Mouse (Mus musculus): ENCODE data around the gene Ly6g5b. TPM values are rescaled to one million over a fixed set of nuclear protein-coding genes. Genes with fewer than 3 reads are reported as not detected.
"Not testable (repeated sequence)": the region's sequence is repeated elsewhere in the genome, so short reads cannot be mapped to it uniquely, and the experiment has no call there.

The Ly6g5b gene
- polyA plus RNA-seq, 1 experiment, result 1.4 TPM

DNA sequence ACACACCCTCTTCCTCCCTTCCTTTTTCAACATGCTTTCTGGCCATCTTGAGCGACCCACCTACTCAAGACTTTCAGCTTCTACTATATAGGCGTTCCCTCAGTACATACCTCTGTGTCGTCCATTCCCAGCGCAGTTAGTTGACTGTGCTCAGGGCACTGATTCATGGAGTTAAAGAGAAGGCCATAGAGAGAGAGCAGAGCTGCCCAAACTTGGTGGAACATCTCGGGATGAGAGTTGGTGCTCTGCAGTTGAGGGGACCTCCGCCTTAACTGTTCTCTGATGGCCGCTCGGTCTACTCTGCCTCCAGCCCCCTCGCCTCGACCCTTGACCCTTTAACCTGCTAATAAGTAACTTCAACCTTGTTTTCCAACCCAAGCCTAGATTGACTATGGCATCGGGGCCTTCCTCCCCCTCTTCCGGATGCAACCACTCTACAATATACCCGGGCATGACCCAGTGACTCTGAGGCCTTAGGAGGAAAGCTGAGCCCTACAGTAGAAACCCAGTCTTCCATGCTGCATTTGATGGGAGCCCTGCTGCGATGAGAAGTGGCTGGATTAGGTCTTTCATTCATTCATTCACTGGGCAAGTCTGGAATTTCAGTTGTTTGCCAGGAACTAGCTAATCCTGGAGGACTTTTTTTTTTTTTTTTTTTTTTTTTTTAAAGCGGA is 16.4 kb upstream of the Ly6g5b start, which contains the start of gene Apom:
TSS of gene Apom (minus strand) at position 551 of the 674 bp plus-strand sequence.
- TF ChIP-seq POLR2A (IDR thresholded peaks at IDR 0.05; ENCODE audit: low read depth, low read length) (no peak), CTCF (IDR thresholded peaks at IDR 0.05; ENCODE audit: extremely low read depth, insufficient read length, insufficient replicate concordance, low read depth, low read length) (no peak)
- WGBS, result 53% methylated on average over 15 of the region's 15 CpGs
- no peak within 1 kb of the TSS for H3K27ac ChIP-seq (ENCODE audit: insufficient read depth, low read depth, low read length)

GRCm38 (mm10) chr17:35131038-35131437 is 15.8 kb upstream of the Ly6g5b start:
- no peak for TF ChIP-seq CTCF (IDR thresholded peaks at IDR 0.05; ENCODE audit: extremely low read depth, insufficient read length, insufficient replicate concordance, low read depth, low read length)
- no peak for TF ChIP-seq POLR2A (IDR thresholded peaks at IDR 0.05; ENCODE audit: low read depth, low read length)
- Histone ChIP-seq H3K4me1 (ENCODE audit: control insufficient read depth, insufficient read depth, insufficient read length, low read length) (peaks cover 9% of the 10 kb centered on the region), H3K27me3 (ENCODE audit: control insufficient read depth, insufficient read depth, low read length) (no peaks in the 10 kb centered on the region), H3K4me3 (ENCODE audit: low read depth, low read length) (no peak overlapping the region), H3K27ac (ENCODE audit: insufficient read depth, low read depth, low read length) (no peak overlapping the region), H3K36me3 (ENCODE audit: control insufficient read depth, insufficient read depth, low read length) (peaks cover 13% of the 10 kb centered on the region)
- WGBS, result 90% methylated on average over 8 of the region's 8 CpGs

More for the DNA sequence above, 16.4 kb upstream of the Ly6g5b start, which contains the start of gene Apom:
- no peak within 1 kb of the TSS for H3K4me3 ChIP-seq (ENCODE audit: low read depth, low read length)
- H3K36me3 ChIP-seq (ENCODE audit: control insufficient read depth, insufficient read depth, low read length), result peaks cover 13% of the 10 kb centered on the region
- H3K4me1 ChIP-seq (ENCODE audit: control insufficient read depth, insufficient read depth, insufficient read length, low read length), result peaks cover 9% of the 10 kb centered on the region
- H3K27me3 ChIP-seq (ENCODE audit: control insufficient read depth, insufficient read depth, low read length), result no peaks in the 10 kb centered on the region

GRCm38 (mm10) chr17:35128996-35129395 is 13.8 kb upstream of the Ly6g5b start:
- 77% methylated on average over 11 of the region's 11 CpGs for WGBS
- Histone ChIP-seq H3K36me3 (ENCODE audit: control insufficient read depth, insufficient read depth, low read length) (peaks cover 14% of the 10 kb centered on the region), H3K27me3 (ENCODE audit: control insufficient read depth, insufficient read depth, low read length) (no peaks in the 10 kb centered on the region), H3K27ac (ENCODE audit: insufficient read depth, low read depth, low read length) (no peak overlapping the region), H3K4me1 (ENCODE audit: control insufficient read depth, insufficient read depth, insufficient read length, low read length) (peaks cover 17% of the 10 kb centered on the region), H3K4me3 (ENCODE audit: low read depth, low read length) (no peak overlapping the region)
- TF ChIP-seq CTCF (IDR thresholded peaks at IDR 0.05; ENCODE audit: extremely low read depth, insufficient read length, insufficient replicate concordance, low read depth, low read length) (no peak), POLR2A (IDR thresholded peaks at IDR 0.05; ENCODE audit: low read depth, low read length) (no peak)

DNA sequence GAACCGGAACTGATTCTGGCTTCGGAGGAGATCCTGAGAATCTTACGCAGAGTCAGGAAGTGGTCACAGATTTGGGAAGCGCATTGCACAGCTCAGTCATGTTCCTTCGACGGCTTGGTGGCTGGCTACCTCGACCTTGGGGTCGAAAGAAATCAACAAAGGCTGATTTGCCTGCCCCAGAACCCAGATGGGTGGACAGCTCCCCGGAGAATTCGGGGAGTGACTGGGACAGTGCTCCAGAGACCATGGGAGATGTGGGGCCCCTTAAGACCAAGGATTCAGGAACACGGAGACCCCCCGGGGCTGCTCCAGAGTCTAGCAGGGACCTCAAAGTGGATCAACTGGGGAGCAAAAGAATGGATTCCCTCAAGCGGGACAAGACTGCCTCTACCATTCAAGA is 11.8 kb upstream of the Ly6g5b start:
- Histone ChIP-seq H3K27me3 (ENCODE audit: control insufficient read depth, insufficient read depth, low read length) (no peaks in the 10 kb centered on the region), H3K27ac (ENCODE audit: insufficient read depth, low read depth, low read length) (peak overlapping the region; percentile 91; the same call in 1 of the 2 replicates), H3K36me3 (ENCODE audit: control insufficient read depth, insufficient read depth, low read length) (peaks cover 19% of the 10 kb centered on the region), H3K4me1 (ENCODE audit: control insufficient read depth, insufficient read depth, insufficient read length, low read length) (peaks cover 17% of the 10 kb centered on the region), H3K4me3 (ENCODE audit: low read depth, low read length) (peak overlapping the region; percentile 77)
- 39% methylated on average over 13 of the region's 13 CpGs for WGBS
- TF ChIP-seq POLR2A (IDR thresholded peaks at IDR 0.05; ENCODE audit: low read depth, low read length), result no peak
- no peak for TF ChIP-seq CTCF (IDR thresholded peaks at IDR 0.05; ENCODE audit: extremely low read depth, insufficient read length, insufficient replicate concordance, low read depth, low read length)

GRCm38 (mm10) chr17:35126206-35126611 is 11.0 kb upstream of the Ly6g5b start, which contains the start of gene D17H6S53E:
Gene D17H6S53E (plus strand): TSS chr17:35126373.
- Histone ChIP-seq H3K4me1 (ENCODE audit: control insufficient read depth, insufficient read depth, insufficient read length, low read length) (peaks cover 17% of the 10 kb centered on the region), H3K4me3 (ENCODE audit: low read depth, low read length) (peak within 1 kb of the TSS; percentile 77), H3K27ac (ENCODE audit: insufficient read depth, low read depth, low read length) (peak within 1 kb of the TSS; percentile 91), H3K36me3 (ENCODE audit: control insufficient read depth, insufficient read depth, low read length) (peaks cover 19% of the 10 kb centered on the region), H3K27me3 (ENCODE audit: control insufficient read depth, insufficient read depth, low read length) (no peaks in the 10 kb centered on the region)
- under 1% methylated on average over 36 of the region's 36 CpGs for WGBS
- no peak for TF ChIP-seq CTCF (IDR thresholded peaks at IDR 0.05; ENCODE audit: extremely low read depth, insufficient read length, insufficient replicate concordance, low read depth, low read length)
- peak; percentile 94 for TF ChIP-seq POLR2A (IDR thresholded peaks at IDR 0.05; ENCODE audit: low read depth, low read length)

- Histone ChIP-seq H3K27ac (ENCODE audit: insufficient read depth, low read depth, low read length) (peak overlapping the region; percentile 91), H3K4me3 (ENCODE audit: low read depth, low read length) (peak overlapping the region; percentile 77), H3K27me3 (ENCODE audit: control insufficient read depth, insufficient read depth, low read length) (no peaks in the 10 kb centered on the region), H3K36me3 (ENCODE audit: control insufficient read depth, insufficient read depth, low read length) (peaks cover 19% of the 10 kb centered on the region), H3K4me1 (ENCODE audit: control insufficient read depth, insufficient read depth, insufficient read length, low read length) (peaks cover 17% of the 10 kb centered on the region)
- WGBS, result 12% methylated on average over 6 of the region's 6 CpGs
- TF ChIP-seq CTCF (IDR thresholded peaks at IDR 0.05; ENCODE audit: extremely low read depth, insufficient read length, insufficient replicate concordance, low read depth, low read length) (no peak), POLR2A (IDR thresholded peaks at IDR 0.05; ENCODE audit: low read depth, low read length) (no peak)
These were observed 10.3 kb upstream of the Ly6g5b start for GRCm38 (mm10) chr17:35125578-35125977.

DNA sequence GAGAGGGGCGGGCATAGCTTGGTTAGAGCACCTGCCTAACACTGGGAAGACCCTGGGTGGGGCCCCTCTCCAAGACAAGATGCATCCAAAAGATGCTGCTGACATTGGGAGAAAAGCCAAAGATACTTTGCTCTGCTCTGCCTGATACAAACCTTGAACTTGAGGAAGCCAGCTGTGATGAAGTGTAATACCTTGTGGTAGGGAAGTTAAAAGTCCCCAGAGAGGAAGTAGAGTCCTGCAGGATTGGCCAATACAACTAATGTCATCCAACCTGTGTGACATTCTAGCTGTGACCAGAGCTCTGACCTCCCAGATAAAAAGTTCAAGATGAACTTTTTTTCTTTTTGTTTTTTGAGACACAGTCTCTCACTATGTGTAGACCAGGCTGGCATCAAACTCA is 9.9 kb upstream of the Ly6g5b start:
- Histone ChIP-seq H3K27me3 (ENCODE audit: control insufficient read depth, insufficient read depth, low read length) (no peaks in the 10 kb centered on the region), H3K27ac (ENCODE audit: insufficient read depth, low read depth, low read length) (peak overlapping the region; percentile 91), H3K4me3 (ENCODE audit: low read depth, low read length) (no peak overlapping the region), H3K4me1 (ENCODE audit: control insufficient read depth, insufficient read depth, insufficient read length, low read length) (peaks cover 17% of the 10 kb centered on the region), H3K36me3 (ENCODE audit: control insufficient read depth, insufficient read depth, low read length) (peaks cover 16% of the 10 kb centered on the region)
- WGBS, result 90% methylated on average over 1 of the region's 1 CpGs
- no peak for TF ChIP-seq CTCF (IDR thresholded peaks at IDR 0.05; ENCODE audit: extremely low read depth, insufficient read length, insufficient replicate concordance, low read depth, low read length)
- no peak for TF ChIP-seq POLR2A (IDR thresholded peaks at IDR 0.05; ENCODE audit: low read depth, low read length)

- H3K4me3 ChIP-seq (ENCODE audit: low read depth, low read length); H3K27me3 ChIP-seq (ENCODE audit: control insufficient read depth, insufficient read depth, low read length): not testable (repeated sequence)
- Histone ChIP-seq H3K27ac (ENCODE audit: insufficient read depth, low read depth, low read length) (peak overlapping the region; percentile 91), H3K36me3 (ENCODE audit: control insufficient read depth, insufficient read depth, low read length) (peaks cover 18% of the 10 kb centered on the region), H3K4me1 (ENCODE audit: control insufficient read depth, insufficient read depth, insufficient read length, low read length) (peaks cover 17% of the 10 kb centered on the region)
- 45% methylated on average over 12 of the region's 12 CpGs for WGBS
These were observed 9.2 kb upstream of the Ly6g5b start for GRCm38 (mm10) chr17:35124261-35124896.

GRCm38 (mm10) chr17:35123287-35123686 is 8.1 kb upstream of the Ly6g5b start:
- H3K4me1 ChIP-seq (ENCODE audit: control insufficient read depth, insufficient read depth, insufficient read length, low read length), result peaks cover 17% of the 10 kb centered on the region
- peaks cover 21% of the 10 kb centered on the region for H3K36me3 ChIP-seq (ENCODE audit: control insufficient read depth, insufficient read depth, low read length)
- not testable (repeated sequence) for H3K4me3 ChIP-seq (ENCODE audit: low read depth, low read length); H3K27ac ChIP-seq (ENCODE audit: insufficient read depth, low read depth, low read length); H3K27me3 ChIP-seq (ENCODE audit: control insufficient read depth, insufficient read depth, low read length)
- 92% methylated on average over 9 of the region's 9 CpGs for WGBS

Measured in small intestine, adult 2 months (tissue).